In the genomic region with DNA sequence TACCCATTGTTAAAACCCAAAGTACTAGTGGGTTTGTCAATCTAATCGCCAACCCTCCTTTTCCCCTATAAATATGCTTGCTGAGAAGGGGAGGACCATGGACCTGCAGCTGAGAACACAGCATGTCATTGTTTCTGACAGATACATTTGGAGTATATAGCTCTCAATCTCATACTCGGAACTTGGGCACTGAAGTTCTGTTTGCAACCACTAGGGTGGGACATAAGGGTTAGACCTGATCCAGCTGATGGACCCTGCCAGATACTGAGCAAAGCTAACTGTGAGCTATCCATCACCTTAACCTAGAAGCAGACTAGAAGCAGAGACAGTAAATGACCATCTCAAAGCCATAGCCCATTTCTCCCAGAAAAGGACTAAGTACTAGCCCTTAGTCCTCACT, we compare ENCODE assay signal across 17 mouse cellular contexts. TPM values are rescaled to one million over a fixed set of nuclear protein-coding genes. Genes with fewer than 3 reads are reported as not detected.
DNase-seq lines count a peak whose midpoint lies in the region; ATAC-seq and TF ChIP-seq lines count a peak whose summit lies in the region.
"Had no signal": no experiment of that assay in that cellular context is flagged by ENCODE, and none has a peak within 500 bp of the region (broad histone marks: within the 10 kb centered on the region; RNA-seq: fewer than 3 reads in every experiment).

No protein-coding gene starts in this region.

- peak overlapping the region; percentile 40; the same call in 1 of the 2 replicates for H3K9ac ChIP-seq in heart, embryonic 12.5 days
- H3K9ac ChIP-seq in liver, postnatal 0 days (replicated peaks): no peak overlapping the region
- no peak overlapping the region for H3K9ac ChIP-seq in CH12.LX (ENCODE audit: insufficient read depth, low read depth)
- H3K9ac ChIP-seq in hindbrain, embryonic 16.5 days (ENCODE audit: low read depth, low read length): no peak overlapping the region
- H3K9ac ChIP-seq: hindbrain, embryonic 13.5 days had no signal

- H3K9me3 ChIP-seq in heart, embryonic 12.5 days (replicated peaks): no peaks in the 10 kb centered on the region
- no peaks in the 10 kb centered on the region for H3K9me3 ChIP-seq in liver, postnatal 0 days (ENCODE audit: low read length)
- H3K9me3 ChIP-seq in CH12.LX (replicated peaks; ENCODE audit: low read length): no peaks in the 10 kb centered on the region
- no peaks in the 10 kb centered on the region for H3K9me3 ChIP-seq in hindbrain, embryonic 16.5 days (ENCODE audit: control insufficient read depth, low read length)
- H3K9me3 ChIP-seq: hindbrain, embryonic 13.5 days had no signal

- peaks cover 70% of the 10 kb centered on the region for H3K4me1 ChIP-seq in heart, embryonic 12.5 days (replicated peaks)
- peaks cover 4% of the 10 kb centered on the region; the same call in 1 of the 2 replicates for H3K4me1 ChIP-seq in liver, postnatal 0 days (ENCODE audit: insufficient read depth)
- H3K4me1 ChIP-seq in CH12.LX (ENCODE audit: control insufficient read depth in 1 of 2, insufficient read depth in 2 of 2): peaks cover 2 to 6% of the 10 kb centered on the region in 2 experiments; a peak in 3 of 4 replicates
- H3K4me1 ChIP-seq in hindbrain, embryonic 16.5 days (ENCODE audit: control insufficient read depth, insufficient read depth, low read depth, low read length): peaks cover 10% of the 10 kb centered on the region

- H3K4me2 ChIP-seq in heart, embryonic 12.5 days: no peak overlapping the region
- H3K4me2 ChIP-seq in liver, postnatal 0 days (ENCODE audit: low read depth, low read length): no peak overlapping the region
- H3K4me2 ChIP-seq in CH12.LX (ENCODE audit: insufficient read depth, low read depth, poor library complexity, severe bottlenecking): no peak overlapping the region
- no peak overlapping the region for H3K4me2 ChIP-seq in hindbrain, embryonic 16.5 days (ENCODE audit: low read length)
- H3K4me2 ChIP-seq: hindbrain, embryonic 13.5 days; midbrain, embryonic 11.5 days had no signal

- in situ Hi-C loops in CH12.LX (cut with MboI; ENCODE audit: low pct_ligation_motif_present, low pct_unique_long_range_greater_than_20kb, low sequenced_read_pairs): no loop called here

- H3K27me3 ChIP-seq in heart, embryonic 12.5 days (replicated peaks): no peaks in the 10 kb centered on the region
- no peaks in the 10 kb centered on the region for H3K27me3 ChIP-seq in liver, postnatal 0 days (ENCODE audit: insufficient read depth, low read length)
- H3K27me3 ChIP-seq in CH12.LX (replicated peaks): no peaks in the 10 kb centered on the region
- H3K27me3 ChIP-seq in hindbrain, embryonic 16.5 days (replicated peaks; ENCODE audit: control insufficient read depth, insufficient read depth, low read length): peaks cover 20% of the 10 kb centered on the region

- H3K79me2 ChIP-seq in CH12.LX (replicated peaks; ENCODE audit: control insufficient read depth, extremely low read depth, insufficient read depth, poor library complexity, severe bottlenecking): no peaks in the 10 kb centered on the region

- TF ChIP-seq RAD21 in CH12.LX (IDR thresholded peaks at IDR 0.05; ENCODE audit: low read depth, low read length): no peak

- no peak for TF ChIP-seq POLR2A in CH12.LX (IDR thresholded peaks at IDR 0.05; ENCODE audit: low read depth, low read length)

- no peak overlapping the region for H3K4me3 ChIP-seq in heart, embryonic 12.5 days
- no peak overlapping the region for H3K4me3 ChIP-seq in liver, postnatal 0 days (ENCODE audit: low read depth, low read length)
- no peak overlapping the region for H3K4me3 ChIP-seq in CH12.LX (replicated peaks in 1 of 3; ENCODE audit: low read depth in 2 of 3, low read length in 2 of 3, poor library complexity in 1 of 3)
- H3K4me3 ChIP-seq in hindbrain, embryonic 16.5 days (ENCODE audit: low read length): no peak overlapping the region
- H3K4me3 ChIP-seq: hindbrain, embryonic 13.5 days had no signal

- ATAC-seq in heart, embryonic 12.5 days (ENCODE audit: insufficient number of reproducible peaks, low FRiP score): no peak
- no peak for ATAC-seq in liver, postnatal 0 days
- peak; percentile 60 to 63; a peak in 2 of 4 replicates for ATAC-seq in hematopoietic stem cell, adult 5-6 weeks (replicated peaks in 1 of 2; ENCODE audit: insufficient read depth in 1 of 2, low FRiP score in 2 of 2, low TSS enrichment in 1 of 2, low read depth in 1 of 2, poor library complexity in 2 of 2, severe bottlenecking in 2 of 2)
- no peak for ATAC-seq in hindbrain, embryonic 16.5 days
- ATAC-seq: forebrain, embryonic 16.5 days had no signal

- dilution Hi-C loops in CH12.LX (cut with MboI; ENCODE audit: extremely low pct_ligation_motif_present, extremely low pct_unique_long_range_greater_than_20kb, low sequenced_read_pairs): no loop called here

- 70% methylated on average over 2 of the region's 2 CpGs for WGBS in heart, embryonic 12.5 days
- 47% methylated on average over 2 of the region's 2 CpGs for WGBS in liver, postnatal 0 days (ENCODE audit: insufficient replicate concordance)
- WGBS in hindbrain, embryonic 16.5 days: 74% methylated on average over 2 of the region's 2 CpGs

- H3K27ac ChIP-seq in heart, embryonic 12.5 days (ENCODE audit: poor library complexity, severe bottlenecking): peak overlapping the region; percentile 84; the same call in 1 of the 2 replicates
- H3K27ac ChIP-seq in liver, postnatal 0 days (ENCODE audit: low read depth): no peak overlapping the region
- no peak overlapping the region for H3K27ac ChIP-seq in CH12.LX (ENCODE audit: insufficient read depth, low read depth)
- H3K27ac ChIP-seq in hindbrain, embryonic 16.5 days (ENCODE audit: low read depth, low read length): no peak overlapping the region
- H3K27ac ChIP-seq: hindbrain, embryonic 13.5 days had no signal

- peak; percentile 43 for TF ChIP-seq CTCF in liver, postnatal 0 days (IDR thresholded peaks at IDR 0.05; ENCODE audit: low read depth)
- TF ChIP-seq CTCF in CH12.LX (conservative IDR thresholded peaks at IDR 0.05 in 1 of 2, IDR thresholded peaks at IDR 0.05 in 1 of 2; ENCODE audit: low read depth in 2 of 2, low read length in 2 of 2): peak; percentile 25 to 26; a peak in 2 of 4 replicates

- no peak for DNase-seq in heart, adult 8-10 months (ENCODE audit: low spot score)
- no peak for DNase-seq in liver, postnatal 0 days
- no peak for DNase-seq in liver
- DNase-seq in CH12.LX (ENCODE audit: extremely low read depth): peak; percentile 14
- no peak for DNase-seq in spleen, postnatal 10 days (ENCODE audit: low spot score in 2 of 2)
- DNase-seq: adrenal gland, postnatal 25 days; gastrocnemius, postnatal 25 days; kidney, postnatal 10 days; lung, adult 2 months had no signal

- H3K36me3 ChIP-seq in heart, embryonic 12.5 days: peaks cover 51% of the 10 kb centered on the region
- no peaks in the 10 kb centered on the region for H3K36me3 ChIP-seq in liver, postnatal 0 days (replicated peaks; ENCODE audit: insufficient read depth, low read length)
- no peaks in the 10 kb centered on the region for H3K36me3 ChIP-seq in CH12.LX (replicated peaks in 1 of 2; ENCODE audit: control insufficient read depth in 1 of 2, insufficient read depth in 1 of 2, low read length in 1 of 2)
- H3K36me3 ChIP-seq in hindbrain, embryonic 16.5 days (ENCODE audit: control insufficient read depth, insufficient read depth, low read length): no peaks in the 10 kb centered on the region
- H3K36me3 ChIP-seq: hindbrain, embryonic 13.5 days had no signal

- TF ChIP-seq EP300 in liver, postnatal 0 days (IDR thresholded peaks at IDR 0.05; ENCODE audit: low read depth): no peak
- TF ChIP-seq EP300 in CH12.LX (IDR thresholded peaks at IDR 0.05; ENCODE audit: low read length): no peak

TF ChIP-seq in CH12.LX, 34 proteins besides CTCF, POLR2A, EP300 and RAD21 (continues in another document):
- TF ChIP-seq JUND (conservative IDR thresholded peaks at IDR 0.05; ENCODE audit: low read depth, low read length) (no peak), RCOR1 (conservative IDR thresholded peaks at IDR 0.05; ENCODE audit: low read depth, low read length) (no peak), BHLHE40 (IDR thresholded peaks at IDR 0.05; ENCODE audit: low read depth, low read length) (no peak), MAZ (IDR thresholded peaks at IDR 0.05; ENCODE audit: low read depth, low read length) (no peak), E2F4 (IDR thresholded peaks at IDR 0.05; ENCODE audit: insufficient replicate concordance, low read depth, low read length) (no peak), GABPA (IDR thresholded peaks at IDR 0.05; ENCODE audit: insufficient replicate concordance, low read depth, low read length) (no peak), TBP (conservative IDR thresholded peaks at IDR 0.05; ENCODE audit: low read depth, low read length) (no peak), MYC (IDR thresholded peaks at IDR 0.05; ENCODE audit: low read depth, low read length) (no peak)

RNA-seq across cellular contexts. Expression of gene Csrp3, which starts 9.4 kb away (rescaled TPM):
- polyA plus RNA-seq in heart, embryonic 12.5 days (2016; fragmentation: Nextera tagmentation; extraction: Ambion mirVana): 1,088 and 1,135 TPM in 2 replicates
- total RNA-seq in heart, adult 8-10 months (2022): 1,000 to 10,000 TPM; 2,121 to 2,549 (median 2,255) TPM
- 0.85 and 2.5 TPM in 2 replicates for polyA plus RNA-seq in liver, postnatal 0 days (2015; fragmentation: Nextera tagmentation; extraction: Ambion mirVana)
- total RNA-seq in CH12.LX (2012; rRNA removed): 1.4 and 1.7 TPM in 2 replicates
- total RNA-seq in CH12.LX (2014; rRNA removed): 2.3 and 2.5 TPM in 2 replicates
- 0.29 TPM in 1 of 2 replicates, not detected in the other for polyA plus RNA-seq in CH12.LX (2012; ENCODE audit: insufficient read length, low read depth)
- total RNA-seq in hematopoietic stem cell, adult 5-6 weeks (2017): 2.7 and 4.6 TPM in 2 replicates
- 0.24 and 7.3 TPM in 2 replicates for polyA plus RNA-seq in hindbrain, embryonic 16.5 days (2015; fragmentation: Nextera tagmentation; extraction: Ambion mirVana)
- total RNA-seq: adrenal gland, postnatal 25 days; layer of hippocampus, postnatal 25 days had no signal
- polyA plus RNA-seq: cortical plate, adult 2 months; forebrain, embryonic 16.5 days; midbrain, embryonic 11.5 days had no signal

RNA-seq across cellular contexts. Expression of gene E2f8, which starts 43.0 kb away (rescaled TPM):
- 23.0 and 24.3 TPM in 2 replicates for polyA plus RNA-seq in heart, embryonic 12.5 days (2016; fragmentation: Nextera tagmentation; extraction: Ambion mirVana)
- total RNA-seq in heart, adult 8-10 months (2022): 1 to 10 TPM in 3 of 4 experiments, under 1 TPM in 1; 0.87 to 2.1 (median 1.2) TPM
- 12.8 and 13.0 TPM in 2 replicates for polyA plus RNA-seq in liver, postnatal 0 days (2015; fragmentation: Nextera tagmentation; extraction: Ambion mirVana)
- total RNA-seq in CH12.LX (2012; rRNA removed): 3.8 and 5.3 TPM in 2 replicates
- total RNA-seq in CH12.LX (2014; rRNA removed): 2.4 and 2.6 TPM in 2 replicates
- 14.1 and 17.1 TPM in 2 replicates for polyA plus RNA-seq in CH12.LX (2012; ENCODE audit: insufficient read length, low read depth)
- total RNA-seq in hematopoietic stem cell, adult 5-6 weeks (2017): 14.6 and 20.5 TPM in 2 replicates
- polyA plus RNA-seq in hindbrain, embryonic 16.5 days (2015; fragmentation: Nextera tagmentation; extraction: Ambion mirVana): 2.5 and 3.7 TPM in 2 replicates

RNA-seq across cellular contexts. Expression of gene Zdhhc13, which starts 49.6 kb away (rescaled TPM):
- 36.1 and 41.9 TPM in 2 replicates for polyA plus RNA-seq in heart, embryonic 12.5 days (2016; fragmentation: Nextera tagmentation; extraction: Ambion mirVana)
- total RNA-seq in heart, adult 8-10 months (2022): 10 to 100 TPM; 11.2 to 13.8 (median 12.7) TPM
- polyA plus RNA-seq in liver, postnatal 0 days (2015; fragmentation: Nextera tagmentation; extraction: Ambion mirVana): 8.2 and 10.3 TPM in 2 replicates
- total RNA-seq in CH12.LX (2012; rRNA removed) (19.9 and 22.0 TPM in 2 replicates), CH12.LX (2014; rRNA removed) (74.3 and 76.8 TPM in 2 replicates)
- 29.8 and 32.3 TPM in 2 replicates for polyA plus RNA-seq in CH12.LX (2012; ENCODE audit: insufficient read length, low read depth)
- total RNA-seq in hematopoietic stem cell, adult 5-6 weeks (2017): 46.3 TPM in 2 replicates
- polyA plus RNA-seq in hindbrain, embryonic 16.5 days (2015; fragmentation: Nextera tagmentation; extraction: Ambion mirVana): 36.3 and 37.0 TPM in 2 replicates

Comparison
In these comparisons a context has a peak if more than half of its experiments do, and no peak if none do; other contexts are left out.
1. ATAC-seq: peak in hematopoietic stem cell, adult 5-6 weeks (2 of 2); none in heart, embryonic 12.5 days (single experiment), liver, postnatal 0 days (single experiment) and hindbrain, embryonic 16.5 days (single experiment).
2. RNA of gene Csrp3, which starts 9.4 kb away (polyA plus RNA-seq): 1,088 to 1,135 TPM in heart, embryonic 12.5 days; 0.85 to 2.5 TPM in liver, postnatal 0 days, 0.24 to 7.3 TPM in hindbrain, embryonic 16.5 days and 0.29 TPM in CH12.LX; every median in the first group is over 100 times any median in the second.